Mouse (Mus musculus) midbrain, postnatal 0 days (tissue): Measurements from ENCODE around the gene Kif19a. TPM values are rescaled to one million over a fixed set of nuclear protein-coding genes. Genes with fewer than 3 reads are reported as not detected.
A peak's percentile ranks its signal among the peaks of the same experiment; 100 is the strongest.

ENCODE experiments used
- ATAC-seq: fragments of 200-750 bp; cut with Nextera tagmentation; 2 replicates; pipeline ENCODE4 v1.8.0; 2017; ENCODE audit warnings: moderate number of reproducible peaks, mild to moderate bottlenecking, moderate TSS enrichment, moderate library complexity; ENCODE audit not compliant: low FRiP score
- DNase-seq: peaks from one replicate; pipeline ENCODE4 v3.0.0-alpha.2; 2015; ENCODE audit warnings: low spot score
- H3K27ac ChIP-seq: fragments of 300-500 bp; sonication (generic); 2 replicates; pipeline ENCODE4 v1.5.1; 2014; ENCODE audit warnings: low read depth, mild to moderate bottlenecking, low read length, mixed read lengths
- H3K27me3 ChIP-seq: fragments of 300-500 bp; sonication (generic); 2 replicates; pipeline ENCODE4 v1.6.1; 2014; ENCODE audit warnings: low read length, control low read depth, mixed read lengths; ENCODE audit not compliant: insufficient read depth
- H3K36me3 ChIP-seq: fragments of 300-500 bp; sonication (generic); 2 replicates; pipeline ENCODE4 v1.6.1; 2014; ENCODE audit warnings: low read length, control low read depth, mixed read lengths; ENCODE audit not compliant: insufficient read depth
- H3K4me1 ChIP-seq: fragments of 300-500 bp; sonication (generic); 2 replicates; pipeline ENCODE4 v1.6.1; 2014; ENCODE audit warnings: mild to moderate bottlenecking, control low read depth, antibody characterized with exemption, low read length, mixed read lengths; ENCODE audit not compliant: insufficient read depth
- H3K4me2 ChIP-seq: fragments of 300-500 bp; sonication (generic); 2 replicates; pipeline ENCODE4 v1.6.1; 2014; ENCODE audit warnings: low read depth, mild to moderate bottlenecking, low read length, mixed read lengths; ENCODE audit not compliant: poor library complexity, severe bottlenecking
- H3K4me3 ChIP-seq: fragments of 300-500 bp; sonication (generic); 2 replicates; pipeline ENCODE4 v1.5.1; 2014; ENCODE audit warnings: low read depth, mild to moderate bottlenecking, low read length, moderate library complexity
- H3K9ac ChIP-seq: fragments of 300-500 bp; sonication (generic); replicated peaks from 2 replicates; pipeline ENCODE4 v1.6.1; 2014; ENCODE audit warnings: mild to moderate bottlenecking, low read length, moderate library complexity, mixed read lengths; ENCODE audit not compliant: poor library complexity, severe bottlenecking
- H3K9me3 ChIP-seq: fragments of 300-500 bp; sonication (generic); 2 replicates; pipeline ENCODE4 v1.6.1; 2016; ENCODE audit warnings: low read length, control low read depth
- CTCF ChIP-seq: IDR thresholded peaks from 2 replicates; pipeline ENCODE4 v1.5.1; 2016; ENCODE audit warnings: antibody characterized with exemption, mild to moderate bottlenecking
- WGBS: fragments of 180-500 bp; shearing (Covaris S2); extraction: QIAGEN DNeasy Blood & Tissue Kit; methylation state at CpG from one replicate; pipeline ENCODE4 v1.1.7; 2014; 5-methylcytosine and 5-hydroxymethylcytosine counted together
- polyA plus RNA-seq: library from polyadenylated mRNA; unstranded; fragments of >200 nt; fragmentation: Nextera tagmentation; extraction: Ambion mirVana; gene quantifications from 2 replicates; pipeline ENCODE4 v1.2.1, GENCODE M21; 2015
- total RNA-seq: library from RNA; depleted of rRNA; stranded (reverse); fragments of >200 nt; gene quantifications from 2 replicates; pipeline ENCODE4 v1.2.3, GENCODE M21; 2014

Gene Kif19a
- total and polyA plus RNA-seq, 2 experiments from 2014 or later: 1.3 to 5.3 TPM

DNA sequence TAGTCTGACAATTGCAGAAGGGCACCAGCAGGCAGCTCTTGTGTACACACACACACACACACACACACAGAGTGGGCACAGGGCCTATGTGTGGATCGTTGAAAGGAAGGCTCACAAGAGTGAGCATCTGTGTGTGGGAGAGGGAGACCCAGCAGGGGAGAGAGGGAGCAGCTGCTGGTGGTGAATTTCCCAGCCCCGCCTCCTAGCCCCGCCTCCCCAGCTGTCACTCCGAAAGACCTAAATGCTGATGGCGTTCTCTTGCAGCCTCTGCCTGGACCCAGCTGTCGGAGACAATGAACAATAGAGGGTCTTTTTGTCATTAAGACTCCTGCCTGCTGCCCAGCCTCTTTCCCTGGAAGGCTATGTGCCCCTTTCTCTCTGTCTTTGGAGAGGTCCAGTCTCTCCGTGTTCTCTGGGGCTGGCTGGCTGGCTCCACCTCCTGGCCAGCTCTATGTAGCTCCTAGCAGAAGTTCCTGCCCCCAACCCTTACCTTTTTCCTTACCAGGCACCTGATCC, 30.1 kb downstream of the Kif19a start:
- Histone ChIP-seq H3K36me3 (no peaks in the 10 kb centered on the region), H3K27me3 (no peaks in the 10 kb centered on the region), H3K4me1 (peaks cover 30% of the 10 kb centered on the region), H3K27ac (peak overlapping the region; percentile 73), H3K9me3 (no peaks in the 10 kb centered on the region), H3K4me3 (peak overlapping the region; percentile 29; the same call in 1 of the 2 replicates), H3K9ac (peak overlapping the region; percentile 63), H3K4me2 (peak overlapping the region; percentile 48)
- peak; percentile 82 for ATAC-seq
- peak; percentile 67 for TF ChIP-seq CTCF
- WGBS: 0% methylated on average over 7 of the region's 7 CpGs
- DNase-seq: peak; percentile 96

DNA sequence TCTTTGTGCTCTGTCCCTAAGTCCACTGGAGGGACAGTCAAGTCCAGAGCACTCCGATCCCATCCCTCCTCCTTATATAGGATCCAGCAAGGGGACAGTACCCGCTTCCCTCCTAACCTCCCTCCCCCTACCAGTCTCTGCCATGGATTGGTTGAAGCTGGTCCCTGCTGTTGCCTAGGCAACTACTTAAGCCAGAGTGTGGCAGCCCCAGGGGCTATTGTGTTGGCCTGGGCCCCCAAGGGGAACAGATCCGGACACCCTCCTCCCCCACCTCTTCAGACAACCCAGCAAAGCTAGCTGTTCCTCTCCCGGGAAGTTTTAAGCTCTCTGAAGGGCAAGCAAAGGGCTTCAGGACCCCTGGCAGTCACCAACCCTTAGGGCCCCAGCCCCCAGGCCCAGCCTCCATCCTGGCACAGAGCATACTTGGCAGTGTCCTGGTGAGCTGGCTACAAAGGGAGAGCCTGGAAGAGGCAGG, 30.7 kb downstream of the Kif19a start, which contains the start of gene Btbd17:
Gene Btbd17, minus strand, starts transcription at position 98 of the 475 bp plus-strand sequence.
- DNase-seq (peak; percentile 92), ATAC-seq (peak; percentile 78)
- Histone ChIP-seq H3K27ac (peak within 1 kb of the TSS; percentile 73), H3K9ac (peak within 1 kb of the TSS; percentile 63), H3K27me3 (no peaks in the 10 kb centered on the region), H3K4me1 (peaks cover 27% of the 10 kb centered on the region), H3K9me3 (no peaks in the 10 kb centered on the region), H3K4me3 (peak within 1 kb of the TSS; percentile 29; the same call in 1 of the 2 replicates), H3K4me2 (peak within 1 kb of the TSS; percentile 48), H3K36me3 (no peaks in the 10 kb centered on the region)
- 6% methylated on average over 4 of the region's 4 CpGs for WGBS
- no peak for TF ChIP-seq CTCF

DNA sequence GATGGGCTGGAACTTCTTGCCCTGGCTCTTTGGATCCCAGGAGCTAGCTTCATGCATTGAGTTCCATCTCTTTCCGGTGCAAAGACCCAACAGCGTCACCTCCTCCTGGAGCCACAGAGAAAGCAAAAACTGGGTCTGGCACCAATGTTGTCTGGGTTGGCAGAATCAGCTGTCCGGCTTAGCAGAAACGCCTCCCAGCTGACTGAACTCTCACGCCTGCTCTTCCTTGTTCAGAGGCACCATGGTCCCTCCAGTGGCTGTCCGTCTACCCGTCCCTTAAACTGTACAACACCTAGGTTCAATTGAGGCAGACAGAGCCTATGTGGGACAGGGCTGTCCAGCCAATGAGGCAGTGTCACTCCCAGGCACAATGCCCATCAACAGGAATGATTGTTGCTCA, 32.0 kb downstream of the Kif19a start:
- H3K4me2 ChIP-seq: no peak overlapping the region
- H3K4me3 ChIP-seq: no peak overlapping the region
- H3K36me3 ChIP-seq: no peaks in the 10 kb centered on the region
- DNase-seq (no peak), ATAC-seq (no peak)
- H3K27me3 ChIP-seq: no peaks in the 10 kb centered on the region
- no peak overlapping the region for H3K27ac ChIP-seq
- peaks cover 20% of the 10 kb centered on the region for H3K4me1 ChIP-seq
- H3K9ac ChIP-seq: no peak overlapping the region
- WGBS: 83% methylated on average over 7 of the region's 7 CpGs
- no peak for TF ChIP-seq CTCF
- H3K9me3 ChIP-seq: no peaks in the 10 kb centered on the region

DNA sequence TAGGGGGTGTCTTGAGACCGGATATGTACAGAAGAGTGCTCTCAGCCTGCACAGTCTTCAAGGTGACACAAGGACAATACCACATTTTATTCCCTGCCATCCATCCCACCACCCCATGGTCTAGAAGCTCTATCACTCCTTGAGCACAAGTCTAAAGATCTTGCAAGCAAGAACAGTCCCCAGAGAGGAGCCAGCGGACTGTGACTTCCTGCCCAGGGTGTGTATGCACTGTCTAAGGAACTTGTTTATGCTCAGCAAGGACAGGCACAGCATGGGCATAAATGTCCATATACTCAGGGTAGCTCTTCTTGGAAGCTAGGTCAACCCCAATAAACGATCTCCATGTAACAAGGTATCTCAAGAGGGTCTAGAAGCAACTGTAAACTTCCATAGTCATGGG, 32.8 kb downstream of the Kif19a start:
- no peak for DNase-seq
- H3K9ac ChIP-seq: no peak overlapping the region
- WGBS: 95% methylated on average over 3 of the region's 3 CpGs
- TF ChIP-seq CTCF: no peak
- no peak overlapping the region for H3K27ac ChIP-seq
- no peaks in the 10 kb centered on the region for H3K36me3 ChIP-seq
- ATAC-seq: no peak
- H3K4me2 ChIP-seq: no peak overlapping the region
- H3K4me1 ChIP-seq: peaks cover 17% of the 10 kb centered on the region
- H3K4me3 ChIP-seq: no peak overlapping the region
- no peaks in the 10 kb centered on the region for H3K9me3 ChIP-seq
- H3K27me3 ChIP-seq: no peaks in the 10 kb centered on the region

DNA sequence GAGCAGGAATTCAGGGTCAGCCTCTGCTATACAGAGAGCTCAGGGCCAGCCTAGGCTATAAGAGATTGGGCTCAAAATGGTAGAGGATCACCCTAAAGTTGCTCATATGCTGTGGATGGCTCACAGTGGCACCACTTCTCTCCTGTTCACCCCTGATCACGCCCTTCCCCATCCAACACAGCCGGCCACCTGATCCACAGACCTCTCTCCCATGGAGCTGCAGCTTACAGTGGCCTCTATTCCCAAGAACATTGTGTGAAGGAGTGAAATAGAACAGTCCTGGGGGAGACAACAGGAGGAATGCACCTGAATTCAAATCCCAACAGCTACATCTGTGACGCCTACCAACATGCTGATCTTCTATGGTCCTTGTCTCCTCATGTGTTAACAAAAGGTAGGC, 33.4 kb downstream of the Kif19a start, which contains the start of gene Gpr142:
Gene Gpr142, plus strand, starts transcription at position 301 of the 400 bp plus-strand sequence.
- no peak within 1 kb of the TSS for H3K4me3 ChIP-seq
- no peaks in the 10 kb centered on the region for H3K27me3 ChIP-seq
- DNase-seq: no peak
- WGBS: 99% methylated on average over 3 of the region's 3 CpGs
- no peak within 1 kb of the TSS for H3K4me2 ChIP-seq
- no peaks in the 10 kb centered on the region for H3K36me3 ChIP-seq
- no peak for ATAC-seq
- H3K4me1 ChIP-seq: peaks cover 10% of the 10 kb centered on the region
- H3K9ac ChIP-seq: no peak within 1 kb of the TSS
- no peak within 1 kb of the TSS for H3K27ac ChIP-seq
- no peak for TF ChIP-seq CTCF
- H3K9me3 ChIP-seq: no peaks in the 10 kb centered on the region

DNA sequence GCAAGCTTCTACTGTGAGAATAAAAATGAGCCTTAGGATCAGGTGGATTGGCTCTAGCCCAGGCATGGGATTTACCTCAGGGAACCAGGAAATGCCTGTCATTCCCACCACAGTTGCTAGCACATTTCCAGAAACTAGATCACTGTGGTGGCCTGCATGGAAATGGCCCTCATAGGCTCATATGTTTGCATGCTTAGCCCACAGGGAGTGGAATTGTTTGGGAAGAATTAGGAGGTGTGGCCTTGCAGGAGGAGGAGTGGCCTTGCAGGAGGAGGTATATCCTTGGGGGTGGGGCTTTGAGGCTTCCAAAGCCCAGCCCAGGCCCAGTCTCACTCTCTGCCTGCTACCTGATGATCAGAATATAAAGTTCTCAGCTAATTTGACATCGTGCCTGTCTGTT, 36.7 kb downstream of the Kif19a start:
- no peaks in the 10 kb centered on the region for H3K27me3 ChIP-seq
- no peaks in the 10 kb centered on the region for H3K4me1 ChIP-seq
- no peak overlapping the region for H3K4me3 ChIP-seq
- TF ChIP-seq CTCF: no peak
- no peak for DNase-seq
- H3K9ac ChIP-seq: no peak overlapping the region
- no peak for ATAC-seq
- H3K4me2 ChIP-seq: no peak overlapping the region
- WGBS: 82% methylated on average over 1 of the region's 1 CpGs
- H3K9me3 ChIP-seq: no peaks in the 10 kb centered on the region
- no peaks in the 10 kb centered on the region for H3K36me3 ChIP-seq
- no peak overlapping the region for H3K27ac ChIP-seq
